Mouse (Mus musculus) megakaryocyte, embryonic 14.5 days (primary cell): ENCODE measurements around the gene Snf8.

Experiments
- FLI1 ChIP-seq: IDR thresholded peaks from 2 replicates; pipeline ENCODE4 v1.6.1; 2012; ENCODE audit warnings: low read length, inconsistent platforms, mixed read lengths
- GATA1 ChIP-seq: IDR thresholded peaks from 3 replicates; pipeline ENCODE4 v1.6.1; 2012; ENCODE audit warnings: mixed read lengths, low read length, inconsistent platforms, borderline replicate concordance

GRCm38 (mm10) chr11:96006367-96006851 is 28.3 kb upstream of the Snf8 start:
- TF ChIP-seq GATA1 (no peak), FLI1 (no peak)
